Mouse (Mus musculus) frontal cortex, postnatal 10 days (tissue): ENCODE measurements around the gene Sepsecs.

ENCODE experiments used
- DNase-seq, 2 experiments: peaks; one replicate each; pipeline ENCODE4 v3.0.0; 2022; ENCODE audit warnings: low spot score in 2 of 2, mixed read lengths in 1 of 2

Gene Sepsecs

GRCm38 (mm10) chr5:52610306-52610705, 59.2 kb downstream of the Sepsecs start:
- no peak for DNase-seq

- no peak for DNase-seq
These were observed 59.8 kb downstream of the Sepsecs start for GRCm38 (mm10) chr5:52609672-52610071.

GRCm38 (mm10) chr5:52604582-52605041, 64.9 kb downstream of the Sepsecs start:
- DNase-seq = no peak

- DNase-seq = no peak
These were observed 78.9 kb downstream of the Sepsecs start for GRCm38 (mm10) chr5:52590612-52591011.
